Mouse (Mus musculus) right cerebral cortex, adult 2 months (tissue): ENCODE data around the gene Olfr186.
"Not testable (repeated sequence)": the region's sequence is repeated elsewhere in the genome, so short reads cannot be mapped to it uniquely, and the experiment has no call there.

Source experiments
- DNase-seq, 2 experiments: peaks; one replicate each; pipeline ENCODE4 v3.0.0; 2021 to 2022; ENCODE audit warnings: low spot score in 2 of 2

Olfr186 gene

GRCm38 (mm10) chr16:59030191-59030590 lies at the start of gene Olfr186:
Gene Olfr186 (minus strand): TSS chr16:59030291.
- no peak for DNase-seq

- DNase-seq: no peak
These were observed 47.8 kb upstream of the Olfr186 start, which contains the start of gene Olfr190 for GRCm38 (mm10) chr16:59077905-59078304. Gene Olfr190 (minus strand): TSS chr16:59078005.

- no peak for DNase-seq
These were observed 43.4 kb upstream of the Olfr186 start for GRCm38 (mm10) chr16:59073520-59073919.

- DNase-seq: no peak
These were observed 41.7 kb upstream of the Olfr186 start for GRCm38 (mm10) chr16:59071755-59072154.

- not testable (repeated sequence) for DNase-seq
These were observed 32.3 kb upstream of the Olfr186 start for GRCm38 (mm10) chr16:59062411-59062810.

GRCm38 (mm10) chr16:59049286-59049685 lies 19.2 kb upstream of the Olfr186 start:
- DNase-seq: not testable (repeated sequence)

- DNase-seq: no peak
These were observed 18.8 kb upstream of the Olfr186 start for GRCm38 (mm10) chr16:59048860-59049259.

- DNase-seq: no peak
These were observed 17.5 kb upstream of the Olfr186 start for GRCm38 (mm10) chr16:59047579-59047978.

GRCm38 (mm10) chr16:59045835-59046234 lies 15.7 kb upstream of the Olfr186 start:
- DNase-seq: no peak

GRCm38 (mm10) chr16:59039710-59040109 lies 9.6 kb upstream of the Olfr186 start, which contains the start of gene Olfr187:
Gene Olfr187 (minus strand): TSS chr16:59039767.
- no peak for DNase-seq

- no peak for DNase-seq
These were observed 16.6 kb downstream of the Olfr186 start for GRCm38 (mm10) chr16:59013357-59014018.

- no peak for DNase-seq
These were observed 22.9 kb downstream of the Olfr186 start for GRCm38 (mm10) chr16:59007146-59007545.

- no peak for DNase-seq
These were observed 35.0 kb downstream of the Olfr186 start, which contains the start of gene Olfr183 for GRCm38 (mm10) chr16:58995057-58995456. Gene Olfr183 (plus strand): TSS chr16:58995357.
